Mouse (Mus musculus) spleen, postnatal 36 days (tissue): ENCODE results near the gene Usp18.

Source experiments
- DNase-seq, 2 experiments: peaks; one replicate each; pipeline ENCODE4 v3.0.0; 2022; ENCODE audit warnings: low spot score in 2 of 2, mixed read lengths in 1 of 2

The Usp18 gene

DNA sequence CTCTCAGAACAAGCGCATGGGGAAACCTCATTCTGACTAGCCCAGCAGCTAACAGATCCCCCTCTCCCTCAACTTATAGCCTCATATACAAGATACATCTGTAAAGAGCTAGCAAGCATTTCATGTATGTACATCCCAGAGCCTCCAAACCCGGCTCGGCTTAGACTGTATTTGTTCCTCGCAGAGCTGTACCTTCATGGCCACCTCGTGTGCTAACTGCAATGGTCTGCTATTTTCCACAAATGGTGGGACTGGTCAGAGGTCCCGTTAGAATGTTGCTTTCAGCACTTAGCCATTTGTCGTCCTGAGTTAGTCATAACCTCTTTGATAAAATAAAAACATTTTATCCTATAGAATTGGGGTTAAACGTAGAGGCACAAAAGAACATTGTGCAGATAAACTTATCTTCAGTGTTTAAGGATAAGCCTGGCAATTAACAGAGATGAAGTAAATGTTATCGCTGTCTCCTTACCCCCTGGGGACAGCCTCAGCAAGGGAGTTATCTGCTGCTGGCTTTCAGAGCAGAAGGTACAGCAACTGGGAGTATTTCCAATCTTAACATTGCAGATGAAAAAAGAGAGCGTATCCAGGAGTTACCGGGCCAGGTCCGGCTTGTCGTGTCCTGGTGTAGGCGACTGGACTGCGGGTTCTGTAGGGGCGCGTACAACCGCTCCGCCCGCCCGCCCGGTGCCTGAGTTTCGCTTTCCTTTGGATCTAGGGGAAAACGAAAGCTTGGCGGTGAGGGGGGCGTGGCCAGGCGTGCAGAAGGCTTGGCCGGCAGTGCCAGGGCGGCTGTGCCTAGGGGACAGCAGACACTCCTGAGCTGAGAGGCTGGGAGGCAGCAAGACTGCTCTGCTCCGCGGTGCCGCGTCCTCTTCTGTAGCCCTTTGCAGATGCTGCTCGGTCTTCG is at the start of gene Usp18:
Usp18 (plus strand) TSS at position 780 of the 910 bp plus-strand sequence.
- peak; percentile 88 to 90 for DNase-seq

DNA sequence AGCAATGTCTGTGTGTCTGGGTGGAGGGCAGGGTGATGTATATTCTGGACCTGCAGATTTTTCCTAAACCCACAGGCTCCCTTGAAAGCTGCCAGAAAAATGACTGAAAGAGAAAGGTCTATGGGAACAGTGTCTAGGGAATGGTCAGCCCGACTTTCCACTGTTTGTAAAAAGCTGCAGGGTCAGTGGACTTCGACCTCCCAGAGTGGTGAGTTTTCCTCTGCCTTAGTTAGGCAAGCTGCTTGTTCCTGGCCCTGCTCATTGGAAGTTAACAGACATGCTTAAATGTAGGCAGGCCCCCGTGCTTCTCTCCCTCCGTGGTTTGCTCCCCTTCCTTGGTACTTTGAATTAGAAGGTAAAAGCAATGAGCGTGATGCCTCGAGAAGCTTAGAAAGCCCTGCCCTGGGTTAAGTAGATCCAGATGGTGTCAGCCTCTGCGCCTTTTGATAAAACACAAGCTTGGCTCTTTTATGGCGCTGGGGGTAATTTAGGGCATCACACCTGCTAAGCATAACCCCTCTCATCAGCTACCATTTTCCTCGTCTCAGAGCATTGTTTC is 47.8 kb upstream of the Usp18 start:
- DNase-seq: no peak

DNA sequence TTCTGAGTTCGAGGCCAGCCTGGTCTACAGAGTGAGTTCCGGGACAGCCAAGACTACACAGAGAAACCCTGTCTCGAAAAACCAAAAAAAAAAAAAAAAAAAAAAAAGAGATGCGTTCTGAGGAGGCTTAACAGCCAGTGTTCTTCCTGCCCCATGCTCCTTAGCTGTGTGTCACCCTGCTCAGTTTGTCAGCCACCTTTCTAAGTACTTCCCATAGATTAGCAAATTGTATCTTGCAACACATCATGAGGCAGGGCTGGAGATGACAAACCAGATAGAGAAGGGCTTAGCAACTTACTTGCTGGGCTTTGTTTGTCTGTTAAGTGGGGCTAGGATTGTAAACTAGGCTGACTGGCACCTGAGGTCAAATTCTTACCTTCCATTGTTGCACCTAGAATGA is 45.2 kb upstream of the Usp18 start:
- no peak for DNase-seq

DNA sequence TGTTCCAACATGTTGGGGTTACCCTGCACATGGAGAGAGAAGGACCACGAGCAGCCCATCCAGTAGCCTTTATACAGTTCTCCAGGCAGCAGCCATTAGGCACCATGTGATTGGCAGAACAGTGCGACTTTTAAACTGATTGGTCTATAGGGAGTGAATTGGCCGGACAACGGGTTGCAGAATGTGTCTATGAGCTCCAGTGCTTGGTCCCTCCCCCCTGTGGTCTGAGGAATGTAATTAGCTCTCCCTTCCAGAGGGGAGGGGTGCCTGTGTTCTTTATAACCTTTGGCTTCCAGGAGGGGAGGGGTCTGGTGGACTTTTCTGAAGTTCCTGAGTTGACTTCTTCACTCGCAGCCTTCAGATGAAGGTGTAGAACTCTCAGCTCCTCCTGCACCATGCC is 43.7 kb upstream of the Usp18 start:
- no peak for DNase-seq

DNA sequence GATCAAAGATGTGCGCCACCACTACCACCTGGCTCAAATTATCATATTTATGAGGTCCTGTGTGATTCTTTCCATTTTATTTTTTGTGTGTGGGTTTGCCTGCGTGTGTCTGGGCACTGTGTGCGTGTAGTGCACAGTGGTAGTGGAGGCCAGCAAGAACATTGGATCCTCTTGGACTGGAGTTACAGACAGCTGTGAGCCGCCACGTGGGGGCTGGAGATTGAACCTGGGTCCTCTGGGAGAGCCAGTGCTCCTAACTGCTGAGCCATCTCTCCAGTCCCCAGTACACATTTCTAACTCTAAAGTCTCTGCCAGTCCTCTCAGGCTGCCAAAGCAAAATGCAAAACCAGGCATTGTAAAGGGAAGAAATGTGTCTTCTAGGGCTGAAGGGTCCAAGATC is 39.2 kb upstream of the Usp18 start:
- no peak for DNase-seq

DNA sequence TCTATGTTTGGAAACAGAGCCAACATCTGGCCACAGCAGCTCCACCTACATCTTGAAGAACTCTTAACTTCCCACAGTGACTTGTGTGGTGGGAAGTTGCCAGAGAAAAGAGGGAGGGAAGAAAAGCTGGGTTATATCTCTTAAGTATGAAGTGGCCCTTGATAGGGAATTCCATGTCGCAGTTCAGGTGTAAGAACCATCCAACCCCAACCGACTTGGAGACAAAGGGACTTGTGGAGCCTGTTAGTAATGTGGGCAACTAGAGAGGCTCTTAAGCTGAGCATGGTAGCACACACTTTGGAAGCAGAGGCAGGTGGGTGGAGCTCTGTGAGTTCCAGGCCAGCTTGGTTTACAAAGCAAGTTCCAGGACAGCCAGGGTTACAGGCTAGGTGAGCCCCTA is 36.1 kb upstream of the Usp18 start:
- DNase-seq: no peak

DNA sequence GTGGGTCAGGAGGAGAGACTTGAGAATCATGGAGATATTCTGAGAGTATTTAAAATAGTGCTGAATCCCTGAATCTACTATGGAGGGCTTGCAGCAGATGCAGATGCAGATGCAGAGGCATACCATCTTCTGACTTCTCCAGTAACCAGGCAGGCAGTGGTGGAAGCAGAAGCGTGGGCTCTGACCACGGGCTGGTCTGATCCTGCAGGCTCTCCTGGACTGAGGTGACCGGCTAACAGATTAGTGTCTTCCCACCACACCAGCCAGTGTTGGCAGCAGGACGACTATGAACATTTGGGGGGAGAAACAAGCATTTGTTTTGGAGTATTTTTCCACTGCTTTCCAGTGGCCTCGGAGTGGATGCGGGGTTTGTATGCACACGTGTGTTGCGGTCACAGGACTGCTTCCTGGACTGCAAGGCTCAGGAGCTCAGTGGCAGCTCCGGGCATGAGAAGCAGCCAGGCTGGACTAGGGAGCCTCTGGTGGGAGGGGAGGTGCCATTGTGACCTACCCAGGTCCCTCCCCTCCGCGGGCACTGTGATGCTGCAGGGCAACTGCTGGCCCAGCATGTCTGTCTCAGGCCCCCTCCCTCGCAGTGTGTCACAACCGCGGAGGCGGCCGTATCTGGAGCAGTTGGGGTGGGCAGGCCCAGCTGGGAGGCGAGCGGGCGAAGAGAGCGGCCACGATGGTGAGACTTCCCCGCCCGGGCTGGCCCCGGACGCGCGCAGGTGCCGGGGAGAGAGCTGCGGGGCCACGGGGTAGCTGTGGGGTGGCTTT is 35.4 kb upstream of the Usp18 start, which contains the start of gene Tuba8:
Tuba8 (plus strand) TSS at position 548 of the 777 bp plus-strand sequence.
- DNase-seq: peak; percentile 14 to 32

DNA sequence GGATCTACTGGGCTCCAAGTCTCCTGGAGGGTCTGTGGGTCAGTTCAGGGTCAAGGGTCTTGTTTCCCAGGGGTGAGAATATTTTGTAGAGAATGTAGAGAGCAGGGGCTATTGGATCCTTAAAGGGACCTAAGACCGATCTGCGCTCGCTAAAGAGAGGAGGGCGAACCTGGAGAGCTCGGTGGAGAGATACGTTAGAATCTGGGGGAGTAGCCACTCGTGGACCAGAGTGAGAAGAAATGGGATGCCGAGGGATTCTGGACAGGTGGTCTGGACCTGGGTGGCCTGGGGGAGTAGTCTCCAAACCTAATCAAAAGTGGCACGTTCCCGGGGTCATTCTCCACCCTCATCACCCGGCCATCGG is 34.8 kb upstream of the Usp18 start:
- DNase-seq: no peak

DNA sequence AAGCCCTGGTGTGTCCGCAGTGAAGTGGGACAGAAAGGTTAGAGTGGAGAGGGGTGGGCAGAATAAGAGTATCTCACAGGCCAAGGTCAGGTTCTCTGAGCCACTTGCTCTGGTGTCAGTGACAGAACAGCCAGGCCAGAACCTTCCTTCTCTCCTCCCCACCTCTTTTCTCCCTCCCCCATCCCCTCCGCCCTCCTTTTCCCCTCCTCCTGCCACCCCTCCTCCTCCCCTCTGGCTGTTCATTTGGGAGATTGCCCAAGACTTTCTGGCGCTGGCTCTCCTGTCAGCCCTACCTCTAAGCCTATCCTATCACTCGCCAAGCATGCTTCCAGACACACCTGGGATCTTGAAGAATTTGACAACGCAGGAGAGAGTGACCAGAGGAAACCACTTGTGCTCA is 34.0 kb upstream of the Usp18 start:
- DNase-seq: no peak

DNA sequence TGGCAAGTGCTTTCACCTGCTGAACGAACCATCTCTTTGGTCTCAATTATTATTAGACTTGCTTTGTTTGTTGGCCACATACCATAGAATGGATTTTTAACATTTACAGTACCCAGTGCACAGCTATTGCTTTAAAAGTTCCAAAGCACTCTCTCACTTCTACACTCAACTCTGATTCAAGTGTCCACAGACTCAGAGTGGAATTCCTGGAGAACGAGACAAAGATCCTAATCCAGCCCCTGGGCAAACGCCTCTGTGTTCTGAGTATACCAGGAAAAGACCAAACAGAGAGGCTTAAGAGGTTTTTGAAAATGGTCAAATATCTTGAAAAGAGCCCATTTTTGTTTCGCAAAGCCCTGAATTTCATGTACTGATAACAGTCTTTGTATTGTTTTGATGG is 32.7 kb upstream of the Usp18 start:
- no peak for DNase-seq

DNA sequence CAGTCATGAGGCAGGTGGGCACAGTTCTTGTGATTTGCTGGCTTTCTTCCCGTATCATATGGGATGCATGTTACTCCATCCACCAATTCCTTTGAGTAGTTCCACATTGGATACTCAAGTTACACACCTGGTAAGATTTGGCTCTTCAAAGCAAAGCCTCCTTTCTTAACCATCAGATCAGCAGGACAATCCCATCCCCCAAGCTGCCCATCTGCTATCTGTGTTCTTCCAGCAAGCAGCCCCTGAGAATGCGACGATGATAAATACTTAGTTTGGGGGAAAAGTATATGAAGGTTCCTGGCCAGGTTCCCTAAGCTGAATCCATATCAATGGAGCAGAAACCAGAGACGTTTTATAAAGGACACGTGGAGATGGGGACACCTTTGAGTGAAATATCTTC is 31.5 kb upstream of the Usp18 start:
- no peak for DNase-seq

DNA sequence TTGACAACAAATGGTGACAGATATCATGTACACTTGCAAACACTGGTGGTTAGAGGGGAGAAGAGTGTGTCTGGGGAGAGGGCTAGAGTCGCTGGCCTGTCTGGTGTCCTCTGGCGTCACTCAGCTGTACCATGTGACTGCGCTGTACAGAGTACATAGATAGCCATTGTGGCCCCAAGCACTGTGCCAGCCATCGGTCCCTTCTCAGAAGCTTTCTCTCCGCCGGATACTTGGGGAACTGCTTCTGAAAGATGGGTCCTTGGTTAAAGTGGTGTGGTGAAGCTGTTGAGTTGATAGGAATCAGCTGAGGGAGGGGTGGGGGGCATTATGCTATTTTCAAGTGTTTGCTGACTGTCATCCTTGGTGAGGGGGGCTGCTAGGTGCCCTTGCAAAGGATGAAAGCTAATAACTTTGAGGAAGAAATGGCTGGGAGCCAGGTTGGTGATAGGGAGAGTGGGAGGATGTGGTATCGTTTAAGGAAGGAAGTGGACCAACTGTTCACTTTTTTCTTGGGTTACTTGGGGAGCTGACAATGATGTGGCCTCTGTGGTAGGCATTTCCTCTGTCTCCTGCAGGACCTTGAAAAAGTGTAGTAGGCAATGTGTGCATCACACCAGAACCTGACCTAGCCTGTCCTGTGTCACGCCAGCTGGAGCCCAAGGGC is 30.9 kb upstream of the Usp18 start:
- DNase-seq: peak in 1 of 2 experiments; percentile 29

DNA sequence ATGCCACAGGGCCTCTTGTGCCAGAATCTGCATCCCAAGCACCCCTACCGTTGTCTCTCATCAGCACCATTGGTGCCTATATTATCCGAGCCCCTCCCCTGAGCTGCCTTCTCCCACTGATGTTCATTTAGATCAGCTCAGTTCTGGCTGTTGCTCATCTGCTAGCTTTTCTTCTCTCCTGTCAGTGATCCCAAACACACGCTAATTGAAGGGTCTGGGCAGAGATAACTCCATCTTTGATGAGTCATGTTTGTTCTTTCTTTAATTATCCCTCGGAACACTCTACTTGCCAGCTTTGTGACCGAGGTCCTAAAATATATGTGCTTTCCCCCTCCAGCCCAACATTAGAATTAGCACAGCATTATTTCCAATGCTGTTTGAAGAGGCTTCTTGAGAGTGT is 30.4 kb upstream of the Usp18 start:
- no peak for DNase-seq

DNA sequence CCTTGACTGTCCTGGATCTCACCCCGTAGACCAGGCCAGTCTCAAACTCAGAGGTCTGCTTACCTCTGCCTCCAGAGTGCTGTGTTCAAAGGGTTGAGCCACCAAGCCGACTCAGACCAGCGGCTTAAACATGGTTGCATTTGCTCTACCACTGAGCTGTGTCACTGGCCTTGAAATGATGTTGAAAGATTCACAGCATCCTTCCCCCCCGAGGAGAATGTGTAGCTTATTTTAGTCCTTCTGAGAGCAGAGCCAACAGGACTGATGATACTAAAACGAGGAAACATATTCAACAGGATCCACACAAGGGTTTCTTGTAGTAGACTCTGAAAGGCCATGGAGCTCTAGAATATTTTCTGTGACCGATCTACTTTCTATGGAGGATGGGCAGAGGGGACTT is 29.8 kb upstream of the Usp18 start:
- DNase-seq: no peak

DNA sequence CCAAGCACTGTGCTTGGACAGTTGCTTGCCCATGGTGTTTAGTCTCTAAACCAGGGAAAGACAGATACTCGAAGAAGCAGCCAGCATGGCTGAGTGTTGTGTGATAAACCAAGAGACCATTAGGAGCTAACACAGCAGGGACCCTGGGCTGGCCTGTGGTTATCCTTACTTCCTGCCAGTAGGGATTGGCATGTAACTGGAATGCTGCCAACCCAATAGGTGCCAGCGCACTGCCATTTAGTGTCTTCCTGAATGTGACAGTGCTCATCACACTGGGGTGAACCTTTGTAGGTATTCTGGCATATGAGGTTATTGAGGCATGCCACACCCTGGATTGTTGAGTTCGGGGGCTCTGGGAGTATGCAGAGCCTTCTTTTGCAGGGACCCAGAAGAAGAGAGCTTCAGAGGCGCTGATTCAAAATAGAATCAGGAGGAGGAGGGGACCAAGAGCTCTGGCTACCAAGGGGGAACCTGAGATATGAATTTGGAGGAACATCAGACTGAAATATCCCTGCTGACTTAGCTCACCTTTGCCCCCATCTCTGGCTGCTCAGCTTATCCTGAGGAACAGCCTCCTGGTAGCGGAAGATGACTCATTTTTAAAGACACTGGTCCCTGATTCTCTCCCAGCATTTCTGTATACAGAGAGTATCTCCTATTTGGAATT is 29.0 kb upstream of the Usp18 start:
- no peak for DNase-seq

DNA sequence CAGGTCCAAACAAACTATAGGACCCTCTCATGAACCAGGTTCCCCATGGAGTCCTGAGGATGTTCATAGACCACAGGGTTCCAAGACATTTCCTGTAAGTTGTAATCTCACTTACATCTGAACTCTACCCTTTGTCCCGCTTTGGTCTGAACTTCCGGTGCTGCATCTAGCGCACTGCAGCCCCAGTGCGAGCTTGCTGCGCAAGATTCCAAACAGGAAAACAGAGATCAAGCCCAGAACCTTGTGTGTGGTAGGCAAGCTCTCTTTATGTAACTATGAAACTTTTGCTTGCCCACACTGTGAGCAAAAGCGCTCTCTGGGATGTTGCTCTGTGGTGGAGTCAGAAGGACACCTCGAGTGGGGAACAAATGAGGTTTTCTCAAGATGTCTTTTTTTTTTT is 27.7 kb upstream of the Usp18 start:
- no peak for DNase-seq

DNA sequence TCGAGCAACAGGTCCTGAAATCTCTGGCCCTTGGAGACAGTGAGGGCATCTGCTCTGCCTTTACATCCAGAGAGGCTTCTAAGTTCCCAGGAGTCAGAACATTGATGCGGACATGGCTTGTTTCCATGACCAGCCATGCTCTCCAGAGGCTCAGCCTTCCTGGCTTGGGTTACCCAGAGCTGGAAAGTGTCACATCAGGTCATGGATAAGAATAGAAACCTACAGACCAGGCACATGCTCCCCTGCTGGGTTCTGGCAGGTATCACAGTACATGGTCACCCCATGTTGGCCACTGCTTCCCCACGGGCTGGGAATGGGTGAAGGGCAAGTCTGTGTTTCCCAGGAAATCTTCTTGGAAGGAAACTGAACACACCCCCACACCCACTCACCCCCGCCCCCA is 26.3 kb upstream of the Usp18 start:
- DNase-seq: no peak

DNA sequence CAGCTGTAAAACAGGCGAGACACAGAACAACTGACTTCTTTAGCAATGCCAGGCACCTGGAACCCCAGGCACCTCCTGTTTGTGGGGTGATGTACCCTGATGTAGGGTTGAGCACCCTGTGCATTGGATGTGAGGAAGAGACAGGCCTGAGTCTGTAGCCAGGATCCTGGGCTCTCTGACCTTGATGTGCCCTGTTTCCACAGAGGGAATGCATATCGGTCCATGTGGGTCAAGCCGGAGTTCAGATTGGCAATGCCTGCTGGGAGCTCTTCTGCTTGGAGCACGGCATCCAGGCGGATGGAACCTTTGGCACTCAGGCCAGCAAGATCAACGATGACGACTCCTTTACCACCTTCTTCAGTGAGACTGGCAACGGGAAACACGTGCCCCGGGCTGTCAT is 25.5 kb upstream of the Usp18 start:
- no peak for DNase-seq

DNA sequence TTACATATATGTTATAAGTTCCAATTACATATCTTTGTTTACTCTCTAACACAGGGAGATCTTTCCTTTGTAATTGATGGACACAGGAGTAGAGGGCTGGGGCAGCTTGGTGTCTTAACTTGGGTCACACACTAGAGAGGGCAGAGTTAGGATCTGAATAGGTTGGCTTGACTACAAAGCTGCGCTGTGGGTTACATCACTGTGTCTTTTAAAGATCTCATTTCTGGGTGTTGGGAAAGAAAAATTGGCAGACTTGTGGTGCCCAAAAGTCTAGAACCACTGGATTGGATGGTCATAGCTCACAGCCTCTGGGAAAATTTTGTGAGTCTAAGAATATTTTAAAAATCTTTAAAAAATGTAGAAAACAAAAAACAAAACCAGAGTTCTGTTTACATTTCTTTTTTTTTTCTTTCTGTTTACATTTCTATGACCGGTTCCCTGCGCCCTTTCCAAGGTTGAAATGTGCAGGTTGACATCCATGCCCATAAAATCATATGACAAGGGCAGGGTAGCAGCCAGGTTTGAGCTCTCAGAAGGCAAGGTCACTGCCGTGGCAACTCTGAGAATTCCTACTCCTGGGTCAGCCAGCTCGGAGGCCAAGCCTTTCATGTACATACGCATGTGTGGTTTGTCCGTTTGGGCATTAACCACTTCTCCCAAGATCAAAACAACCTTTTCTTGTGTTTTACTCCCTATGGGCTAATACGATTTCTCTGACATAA is 23.7 kb upstream of the Usp18 start:
- no peak for DNase-seq

DNA sequence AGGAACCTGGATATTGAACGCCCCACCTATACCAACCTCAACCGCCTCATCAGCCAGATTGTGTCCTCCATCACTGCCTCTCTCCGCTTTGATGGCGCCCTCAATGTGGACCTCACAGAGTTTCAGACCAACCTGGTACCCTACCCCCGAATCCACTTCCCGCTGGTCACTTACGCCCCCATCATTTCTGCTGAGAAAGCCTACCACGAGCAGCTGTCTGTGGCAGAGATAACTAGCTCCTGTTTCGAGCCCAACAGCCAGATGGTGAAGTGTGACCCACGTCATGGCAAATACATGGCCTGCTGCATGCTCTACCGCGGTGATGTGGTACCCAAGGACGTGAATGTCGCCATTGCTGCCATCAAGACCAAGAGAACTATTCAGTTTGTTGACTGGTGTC is 22.7 kb upstream of the Usp18 start:
- no peak for DNase-seq

DNA sequence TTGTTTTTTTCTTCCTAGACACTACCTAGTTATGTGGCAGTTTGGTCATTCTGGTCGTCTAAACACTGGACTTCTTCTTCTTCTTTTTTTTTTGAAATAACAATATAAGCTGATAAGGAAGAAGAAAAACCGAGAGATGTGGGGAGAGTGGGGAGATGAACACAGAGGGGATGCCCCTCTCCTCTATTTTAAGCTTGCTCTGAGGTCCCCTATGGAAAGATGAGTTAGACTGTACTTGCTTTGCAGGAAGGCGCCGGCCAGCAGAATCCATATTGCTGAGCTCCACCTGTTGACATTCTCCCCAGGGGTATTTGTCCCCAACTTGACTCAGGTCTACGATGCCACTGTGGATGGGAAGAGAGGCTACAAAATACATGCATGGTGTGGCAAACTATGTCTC is 21.6 kb upstream of the Usp18 start:
- no peak for DNase-seq
